Mouse (Mus musculus) spleen, embryonic (tissue): ENCODE results near the gene Ccl3.

Source experiments
- CTCF ChIA-PET: fragments of 350-600 bp; sonication (Branson Sonifier 250); formaldehyde crosslinking; loops from one replicate; lab custom pipeline; 2022; lab: Charles Lee

The Ccl3 gene

GRCm38 (mm10) chr11:83628808-83629207, 20.3 kb downstream of the Ccl3 start:
- CTCF ChIA-PET: no interaction called here

GRCm38 (mm10) chr11:83623586-83623985, 25.6 kb downstream of the Ccl3 start:
- CTCF ChIA-PET: no interaction called here

GRCm38 (mm10) chr11:83619037-83619436, 30.1 kb downstream of the Ccl3 start:
- CTCF ChIA-PET: interaction anchor here (0.6 kb wide), 1 partner anchor 15 kb away, joined by 3 read pairs; no protein-coding TSS in a partner anchor

- CTCF ChIA-PET: interaction anchor here (0.6 kb wide), 1 partner anchor 16 kb away, joined by 3 read pairs; no protein-coding TSS in a partner anchor
Observed at GRCm38 (mm10) chr11:83618238-83618637, 30.9 kb downstream of the Ccl3 start.

- CTCF ChIA-PET: no interaction called here
Observed at GRCm38 (mm10) chr11:83616586-83616985, 32.6 kb downstream of the Ccl3 start.

- CTCF ChIA-PET: no interaction called here
Observed at GRCm38 (mm10) chr11:83610900-83611299, 38.3 kb downstream of the Ccl3 start.

- CTCF ChIA-PET: no interaction called here
Observed at GRCm38 (mm10) chr11:83606396-83606795, 42.8 kb downstream of the Ccl3 start.

- CTCF ChIA-PET: no interaction called here
Observed at GRCm38 (mm10) chr11:83605535-83605934, 43.6 kb downstream of the Ccl3 start.

- CTCF ChIA-PET: no interaction called here
Observed at GRCm38 (mm10) chr11:83604698-83605097, 44.5 kb downstream of the Ccl3 start.

GRCm38 (mm10) chr11:83603399-83603798, 45.8 kb downstream of the Ccl3 start:
- CTCF ChIA-PET: no interaction called here

GRCm38 (mm10) chr11:83600576-83600975, 48.6 kb downstream of the Ccl3 start:
- CTCF ChIA-PET: no interaction called here

- CTCF ChIA-PET: interaction anchor here (0.6 kb wide), 1 partner anchor 45 kb away, joined by 4 read pairs; no protein-coding TSS in a partner anchor
Observed at GRCm38 (mm10) chr11:83598991-83599390, 50.2 kb downstream of the Ccl3 start.

- CTCF ChIA-PET: no interaction called here
Observed at GRCm38 (mm10) chr11:83598207-83598837, 50.8 kb downstream of the Ccl3 start.
